Mouse (Mus musculus): ENCODE measurements at regions not wholly inside any gene's neighbourhood (a gene's known extent, or its start where the extent isn't known, plus 50 kb on each side); places are given as distances from the start of the nearest gene placed in this dataset.

DNA sequence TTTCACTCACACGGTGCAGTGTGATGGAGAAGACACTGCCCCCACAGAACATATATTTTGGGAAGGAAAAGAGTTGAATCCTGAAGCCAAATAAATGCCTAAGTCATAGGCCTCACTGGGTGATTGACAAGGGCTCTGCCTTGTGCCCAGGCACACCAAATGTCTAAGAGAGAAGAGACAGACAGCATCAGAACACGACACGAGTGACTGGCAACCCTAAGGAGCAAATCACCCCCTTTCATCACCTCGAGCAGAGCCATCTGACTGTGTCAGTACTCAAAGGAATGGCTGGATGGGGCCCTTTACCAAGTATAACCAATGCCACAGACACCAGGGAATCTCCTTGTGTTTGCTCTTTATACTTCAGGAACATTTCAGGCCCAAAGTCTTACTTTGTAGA, 815.6 kb downstream of the Car8 start:
- no peak for DNase-seq (ENCODE audit: low spot score in 2 of 2)

DNA sequence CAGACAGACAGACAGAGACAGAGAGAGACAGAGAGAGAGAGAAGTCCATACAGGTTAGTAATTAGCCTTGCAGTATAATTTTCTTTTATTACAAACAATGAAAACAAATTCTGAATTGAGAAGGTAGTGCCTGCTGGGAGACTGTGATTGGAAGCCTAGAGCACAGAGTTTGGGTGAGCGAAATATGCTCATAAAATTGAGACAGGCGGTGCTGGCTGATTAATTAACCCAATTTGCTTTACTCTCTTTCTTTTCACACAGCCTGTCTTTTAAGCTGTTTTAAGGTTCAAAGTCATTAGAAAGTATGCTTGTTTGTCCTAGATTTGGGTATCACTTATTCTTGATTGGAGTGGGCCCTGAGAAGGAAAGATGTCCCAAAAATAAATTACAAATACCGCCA, 816.1 kb downstream of the Car8 start:
- no peak for DNase-seq (ENCODE audit: low spot score in 2 of 2)

DNA sequence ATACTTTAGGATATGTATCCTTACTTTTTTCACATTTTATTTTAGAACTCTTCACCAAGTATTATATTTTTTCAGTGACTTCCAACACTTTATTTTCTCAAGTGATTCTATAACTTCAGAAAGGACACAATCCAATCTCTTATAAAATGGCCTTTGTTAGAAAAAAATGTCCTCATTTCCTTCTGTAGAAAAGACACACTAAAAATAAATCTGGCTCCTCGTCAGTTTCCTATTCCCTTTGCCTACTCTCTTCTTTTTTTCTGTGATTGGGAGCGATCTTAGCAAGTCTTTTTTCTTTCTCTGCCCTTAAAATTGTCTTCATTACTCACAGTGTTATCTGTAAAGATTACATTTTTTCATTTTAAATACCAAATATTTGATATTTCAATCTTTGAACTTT, 824.5 kb downstream of the Car8 start:
- no peak for DNase-seq (ENCODE audit: low spot score in 2 of 2)

DNA sequence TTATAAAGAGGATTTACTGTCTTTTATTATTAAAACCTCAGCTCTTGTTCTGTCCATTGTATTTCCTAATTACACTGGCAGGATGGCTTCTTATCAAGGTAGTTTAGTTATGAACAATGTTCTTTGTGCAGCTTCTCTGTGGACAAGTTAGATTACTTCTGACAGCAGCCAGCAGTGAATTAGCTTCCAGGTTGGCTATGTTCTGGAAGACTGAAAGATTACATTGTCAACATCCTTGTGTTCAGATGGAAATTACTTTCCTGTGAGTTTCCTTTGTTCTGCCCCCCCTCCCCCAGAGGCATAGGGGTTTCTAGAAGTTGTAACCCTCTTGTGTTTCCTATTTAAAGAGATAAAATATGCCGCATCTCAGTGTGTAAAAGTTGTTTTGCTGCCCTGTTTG, 846.1 kb downstream of the Car8 start:
- DNase-seq (ENCODE audit: low spot score in 2 of 2) = no peak

DNA sequence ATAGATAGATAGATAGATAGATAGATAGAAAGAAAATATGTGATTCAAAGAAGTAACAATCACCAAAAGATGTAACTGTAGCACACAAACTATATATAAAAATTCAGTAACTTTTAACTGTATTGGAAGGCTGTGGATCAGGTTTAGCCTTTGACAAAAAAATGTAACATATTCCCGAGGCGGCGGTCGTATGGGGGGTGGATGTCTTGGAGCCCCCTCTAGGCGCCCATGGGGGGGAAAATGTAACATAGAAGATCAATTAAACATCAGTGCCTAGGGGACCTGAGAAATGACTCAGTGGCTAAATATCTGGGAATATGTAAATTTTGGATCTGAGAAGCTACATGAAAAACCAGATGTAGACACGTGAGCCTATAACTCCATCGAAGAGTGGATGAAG, 847.2 kb downstream of the Car8 start:
- DNase-seq (ENCODE audit: low spot score in 2 of 2) = no peak

DNA sequence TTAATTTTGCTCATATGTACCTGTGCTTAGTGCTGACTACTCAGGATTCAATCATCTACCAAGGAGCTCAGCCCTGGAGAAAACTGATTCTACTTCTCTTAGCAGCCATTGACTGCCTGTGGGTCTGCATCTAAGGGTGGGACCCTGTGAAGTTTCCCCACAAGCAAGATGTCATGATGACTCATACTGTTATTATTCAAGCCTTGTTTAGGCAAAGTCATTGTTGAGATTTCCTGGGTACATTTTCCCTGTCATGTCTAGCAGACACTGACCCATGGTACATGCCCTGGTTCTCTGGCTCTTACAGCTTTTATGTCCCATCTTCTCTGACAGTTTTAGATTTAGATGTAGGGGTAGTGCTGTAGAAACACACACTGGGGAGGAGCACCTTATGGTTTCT, 853.8 kb downstream of the Car8 start:
- no peak for DNase-seq (ENCODE audit: low spot score in 2 of 2)

DNA sequence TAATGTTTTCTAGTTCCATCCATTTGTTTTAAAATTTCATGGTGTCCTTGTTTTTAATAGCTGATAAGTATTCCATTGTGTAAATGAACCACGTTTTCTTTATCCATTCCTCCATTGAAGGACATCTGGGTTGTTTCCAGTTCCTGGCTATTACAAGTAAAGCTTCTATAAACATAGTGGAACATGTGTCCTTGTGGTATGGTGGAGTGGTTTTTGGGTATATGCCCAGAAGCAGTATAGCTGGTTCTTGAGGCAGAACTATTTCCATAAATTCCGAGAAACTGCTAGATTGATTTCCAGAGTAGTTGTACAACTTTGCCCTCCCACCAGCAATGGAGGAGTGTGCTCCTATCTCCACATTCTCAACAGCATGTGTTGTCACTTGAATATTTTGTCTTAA, 858.8 kb downstream of the Car8 start:
- no peak for DNase-seq (ENCODE audit: low spot score in 2 of 2)

DNA sequence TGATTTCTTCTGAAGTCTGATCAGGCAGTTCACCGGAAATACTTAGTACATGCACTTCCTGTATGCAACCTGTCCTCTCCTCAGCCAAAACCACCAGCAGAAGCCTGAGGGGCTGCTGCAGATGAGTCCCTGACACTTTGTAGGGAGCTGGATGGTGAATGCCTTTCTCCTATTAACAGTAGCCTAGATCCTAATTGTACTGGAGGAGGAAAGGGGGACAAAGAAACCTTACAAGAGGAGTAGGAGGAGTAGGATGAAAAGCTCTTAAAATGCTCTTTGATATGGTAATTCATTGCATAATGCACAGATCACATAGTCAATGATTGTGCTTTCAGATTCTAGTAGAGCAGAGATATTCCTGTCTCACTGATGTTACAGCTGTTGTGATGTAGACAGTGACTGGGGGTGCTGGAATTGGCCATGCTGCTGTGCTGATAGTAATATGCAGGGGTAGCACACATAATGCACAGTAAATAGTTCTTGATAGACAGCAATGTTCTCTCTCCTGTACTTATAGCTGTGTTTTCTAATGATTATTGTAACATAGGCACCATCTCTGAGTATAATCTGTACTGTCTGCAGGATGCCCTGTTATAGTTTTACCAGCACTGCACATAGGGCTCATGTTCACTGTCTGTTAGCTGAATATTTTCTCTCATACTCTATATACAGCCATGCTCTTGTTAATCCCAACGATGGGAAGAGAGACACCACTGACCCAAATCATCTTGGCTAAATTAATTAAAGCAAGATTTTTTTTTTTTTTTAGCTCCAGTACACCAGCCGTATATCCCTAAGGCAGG, 874.4 kb downstream of the Car8 start:
- DNase-seq (ENCODE audit: low spot score in 2 of 2) = no peak

DNA sequence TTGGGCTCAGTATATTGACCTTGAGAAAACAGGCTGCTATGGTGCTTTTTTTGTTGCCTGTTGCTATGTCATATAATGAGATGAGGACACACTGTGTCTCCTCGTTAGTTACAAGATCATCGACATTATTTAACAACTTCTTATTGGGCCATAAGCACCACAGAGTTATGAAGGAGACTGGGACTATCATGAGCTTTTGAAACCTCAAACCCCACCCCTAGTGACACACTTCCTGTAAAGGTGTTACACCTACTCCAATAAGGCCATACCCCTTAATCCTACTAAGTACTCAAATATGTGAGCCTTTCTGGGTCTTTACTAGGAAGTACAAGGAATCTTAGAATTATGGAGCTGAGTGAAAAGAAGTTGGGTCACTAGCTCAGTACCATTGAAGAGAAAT, 875.3 kb downstream of the Car8 start:
- DNase-seq (ENCODE audit: low spot score in 2 of 2) = no peak

DNA sequence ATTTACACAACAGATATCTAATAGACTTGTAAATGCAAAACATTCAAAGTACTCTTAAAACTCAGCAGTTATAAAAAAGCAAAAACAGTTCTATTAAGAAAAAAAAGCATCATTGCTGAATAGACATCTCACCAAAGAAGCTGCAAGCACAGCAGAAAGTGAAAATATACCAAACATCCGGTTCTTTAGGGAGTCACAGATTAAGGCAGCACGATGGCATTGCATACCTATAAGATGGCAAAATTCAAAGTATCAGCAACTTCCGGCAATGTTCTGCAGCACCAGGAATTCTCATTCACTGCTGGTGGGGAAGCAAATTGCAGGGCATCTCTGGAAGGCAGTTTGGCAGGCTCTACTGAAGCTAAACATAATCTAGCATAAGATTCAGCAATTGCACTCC, 882.6 kb downstream of the Car8 start:
- DNase-seq (ENCODE audit: low spot score in 2 of 2) = no peak

DNA sequence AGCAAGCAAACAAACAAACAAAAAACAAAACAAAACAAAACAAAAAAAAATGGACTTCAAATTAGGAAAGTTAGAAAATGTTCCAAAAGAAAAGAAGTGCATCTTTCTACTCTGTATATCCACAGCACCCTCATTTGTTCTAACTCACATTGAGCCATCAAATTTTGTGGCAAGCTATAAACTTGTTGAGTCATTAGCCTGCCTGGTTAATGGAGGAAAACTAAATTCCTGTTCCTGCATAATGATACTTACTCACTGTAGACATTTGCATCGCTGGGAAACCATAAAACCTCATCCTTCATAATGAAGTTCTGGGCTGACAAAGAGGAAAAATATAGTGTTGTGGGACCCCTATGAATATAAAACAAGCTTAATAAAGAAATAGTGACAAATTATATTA, 891.5 kb downstream of the Car8 start:
- no peak for DNase-seq (ENCODE audit: low spot score in 2 of 2)

DNA sequence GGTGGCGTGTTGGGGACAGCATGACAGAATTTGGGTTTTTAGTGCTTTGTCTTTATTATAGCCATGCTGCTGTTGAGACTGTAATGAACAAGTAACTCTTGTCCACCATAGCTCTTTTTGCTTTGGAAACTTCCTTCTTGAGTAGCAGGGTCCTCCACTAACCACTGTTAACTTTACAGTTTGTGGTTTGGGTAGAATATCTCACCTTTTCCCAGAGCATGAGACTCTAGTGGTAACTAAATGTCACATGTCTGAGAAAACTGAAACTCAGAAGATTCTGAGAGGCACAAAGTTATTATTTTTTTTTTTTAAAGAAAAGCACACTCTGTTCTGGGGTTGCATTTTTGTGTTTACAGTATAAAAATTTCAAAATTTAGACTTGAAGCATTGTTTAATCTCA, 897.7 kb downstream of the Car8 start:
- DNase-seq (ENCODE audit: low spot score in 2 of 2) = no peak

DNA sequence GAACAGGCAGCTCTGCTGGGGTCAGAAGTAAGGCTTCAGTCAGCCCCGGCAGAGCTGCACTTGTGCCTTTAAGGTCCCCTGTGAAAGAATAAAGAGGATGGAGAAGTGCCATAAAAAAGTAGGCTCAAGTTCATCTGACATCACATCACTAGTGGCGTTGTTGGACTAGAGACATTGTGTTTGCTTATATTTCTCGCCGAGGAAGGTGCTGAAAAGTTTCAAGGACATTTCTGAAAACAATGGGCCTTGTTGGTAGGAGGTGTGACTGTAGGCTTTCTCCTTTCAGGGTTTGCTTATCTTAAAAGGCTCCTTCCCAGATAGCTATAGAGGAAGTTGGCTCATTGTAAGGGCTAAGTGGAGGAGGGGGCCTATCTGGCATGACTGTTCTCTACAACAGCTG, 924.6 kb downstream of the Car8 start:
- DNase-seq (ENCODE audit: low spot score in 2 of 2) = no peak

DNA sequence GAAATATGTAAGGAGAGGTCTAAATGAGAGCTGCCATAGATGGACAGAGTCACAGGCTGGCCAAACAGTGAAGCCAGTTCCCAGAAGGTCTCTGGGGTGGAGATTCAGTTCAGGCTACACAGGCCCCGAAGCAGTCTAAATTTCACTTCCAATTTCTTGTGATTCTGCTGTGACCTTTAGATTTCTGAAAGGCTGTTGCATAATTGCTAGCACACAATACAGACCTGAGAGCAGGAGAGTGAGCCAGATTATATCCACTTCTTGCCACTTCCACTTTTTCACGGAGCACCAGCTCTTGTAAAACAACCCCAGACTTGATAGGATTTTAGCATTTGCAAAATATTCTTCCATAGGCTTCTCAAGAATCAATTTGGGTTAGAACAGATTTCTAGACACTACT, 925.6 kb downstream of the Car8 start:
- DNase-seq (ENCODE audit: low spot score in 2 of 2) = peak in 1 of 2 experiments; percentile 3

DNA sequence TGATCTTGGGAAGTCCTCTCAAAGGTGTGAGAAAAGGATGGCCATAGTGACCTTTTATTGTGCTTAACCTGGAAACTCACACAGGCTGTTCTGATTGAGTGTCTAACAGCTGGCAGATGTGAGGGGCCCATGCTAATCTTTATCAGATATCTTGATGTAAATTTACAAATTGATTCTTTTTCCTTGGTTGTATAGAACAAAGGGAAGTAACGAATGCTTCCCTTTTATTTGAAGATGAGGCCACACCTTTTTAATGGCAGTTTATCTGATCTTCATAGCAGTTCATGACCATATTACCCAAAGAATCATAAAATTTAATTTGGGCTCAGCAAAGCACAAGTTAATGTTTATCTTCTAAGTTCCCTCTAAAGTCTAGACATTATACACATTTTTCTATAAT, 926.7 kb downstream of the Car8 start:
- no peak for DNase-seq (ENCODE audit: low spot score in 2 of 2)

DNA sequence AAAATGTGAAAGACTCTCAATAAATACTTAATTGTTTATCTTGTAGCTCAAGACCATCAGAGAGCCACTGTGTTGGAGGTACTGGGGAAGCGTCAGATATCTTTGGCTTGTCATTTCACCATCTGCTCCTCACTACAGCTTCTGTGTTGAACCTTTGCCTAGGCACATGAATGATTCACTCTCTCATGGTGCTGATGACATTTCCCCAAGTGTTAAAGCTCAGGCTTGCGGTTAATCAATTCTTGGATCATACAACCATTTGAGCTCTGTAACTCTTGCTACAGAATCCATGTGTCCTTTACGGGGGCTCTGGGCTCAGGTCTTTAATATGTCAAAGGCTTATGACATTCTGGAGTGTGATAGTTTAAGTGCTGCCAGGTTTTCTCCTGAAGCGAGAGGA, 969.8 kb downstream of the Car8 start:
- no peak for DNase-seq (ENCODE audit: low spot score in 2 of 2)

DNA sequence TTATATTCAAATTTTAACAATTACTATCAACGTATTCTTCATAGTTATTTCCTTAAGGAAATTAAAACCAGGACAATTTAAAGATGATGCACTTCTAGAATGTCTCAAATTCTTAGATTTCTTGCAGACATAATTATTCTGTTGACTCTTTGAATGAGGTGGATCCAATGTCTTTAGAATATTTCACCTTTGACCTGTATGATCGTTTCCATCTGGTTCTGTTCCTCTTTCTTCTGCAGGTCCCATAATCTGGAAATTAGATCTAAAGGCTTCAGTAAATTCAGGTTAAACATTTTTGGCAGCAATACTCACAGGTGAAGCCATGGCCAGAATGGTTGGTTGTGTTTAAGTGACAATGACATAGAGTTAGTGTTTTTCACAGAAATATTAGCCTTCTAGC, 982.4 kb downstream of the Car8 start:
- DNase-seq (ENCODE audit: low spot score in 2 of 2) = no peak

DNA sequence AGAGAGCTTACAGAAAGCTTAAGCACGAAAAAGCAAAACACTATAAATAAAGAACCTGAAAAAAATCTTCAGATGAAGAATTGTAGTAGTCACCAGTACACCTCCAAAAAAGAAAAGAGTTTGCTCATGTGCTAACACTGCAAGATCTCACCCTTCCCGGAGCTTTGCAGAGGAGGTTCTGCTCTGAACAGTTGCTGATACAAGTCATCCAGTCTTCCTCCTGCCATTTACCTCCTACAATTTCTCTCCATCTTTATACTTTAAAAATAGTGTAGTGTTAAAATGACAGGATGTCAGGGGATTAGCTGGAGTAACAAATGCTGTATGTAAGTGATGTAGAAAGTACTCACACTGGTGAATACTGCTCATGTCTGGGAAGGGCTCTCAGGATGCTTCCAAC, 985.2 kb downstream of the Car8 start:
- no peak for DNase-seq (ENCODE audit: low spot score in 2 of 2)

DNA sequence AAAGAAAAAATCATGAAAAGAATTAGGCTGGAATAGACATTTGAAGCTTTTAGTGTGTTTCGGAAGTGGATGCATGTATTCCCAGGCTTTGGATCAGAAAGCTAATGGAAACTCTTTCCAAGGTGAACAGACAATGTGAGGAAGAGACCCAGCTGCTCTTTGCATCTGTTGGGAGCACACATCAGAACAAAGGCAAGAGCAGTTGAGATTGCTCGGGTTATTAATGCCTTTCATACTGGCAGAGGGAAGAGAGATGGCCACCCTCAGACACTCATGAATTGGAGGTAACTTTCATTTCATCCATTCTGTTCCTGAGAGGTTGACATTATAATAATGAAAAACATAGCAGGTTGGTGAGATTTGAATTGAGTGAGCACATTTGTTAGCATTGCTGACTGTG, 987.2 kb downstream of the Car8 start:
- no peak for DNase-seq (ENCODE audit: low spot score in 2 of 2)

DNA sequence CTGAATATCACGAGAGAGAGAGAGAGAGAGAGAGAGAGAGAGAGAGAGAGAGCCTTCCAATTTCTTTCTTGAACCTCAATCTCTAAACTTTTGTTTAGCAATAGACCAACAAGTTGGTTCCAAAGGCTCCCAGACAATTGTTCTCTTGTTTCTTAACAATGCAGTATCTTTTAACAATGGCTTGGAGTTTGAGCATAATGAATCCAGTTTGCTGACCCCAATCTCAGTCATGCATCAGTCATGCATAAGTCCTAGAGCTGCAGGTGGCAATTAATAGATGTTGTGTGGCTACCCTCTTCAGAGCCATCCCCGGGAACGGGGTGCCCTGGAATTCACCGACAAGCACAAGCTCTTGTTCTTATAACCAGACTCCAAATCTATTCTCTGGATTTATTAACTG, 991.0 kb downstream of the Car8 start:
- DNase-seq (ENCODE audit: low spot score in 2 of 2) = no peak

DNA sequence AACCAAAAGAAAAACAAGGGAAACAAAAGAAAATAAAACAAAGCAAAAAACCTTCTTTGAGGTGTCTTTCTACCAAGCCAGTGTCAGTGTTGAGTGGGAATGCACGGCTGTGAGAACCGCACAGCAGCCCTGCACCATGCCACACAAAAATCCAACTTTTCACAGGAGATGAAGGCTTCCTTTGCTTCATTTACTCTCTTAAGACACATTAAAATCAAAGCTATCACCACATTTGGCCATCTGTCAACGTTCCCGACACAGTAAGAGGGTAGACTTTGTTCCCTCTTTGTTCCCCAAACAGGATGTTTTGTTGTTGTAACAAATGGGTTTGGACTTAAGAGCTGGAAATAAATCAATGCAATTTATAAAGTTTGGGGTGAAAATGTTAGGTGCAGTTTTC, 991.6 kb downstream of the Car8 start:
- DNase-seq (ENCODE audit: low spot score in 2 of 2) = no peak

DNA sequence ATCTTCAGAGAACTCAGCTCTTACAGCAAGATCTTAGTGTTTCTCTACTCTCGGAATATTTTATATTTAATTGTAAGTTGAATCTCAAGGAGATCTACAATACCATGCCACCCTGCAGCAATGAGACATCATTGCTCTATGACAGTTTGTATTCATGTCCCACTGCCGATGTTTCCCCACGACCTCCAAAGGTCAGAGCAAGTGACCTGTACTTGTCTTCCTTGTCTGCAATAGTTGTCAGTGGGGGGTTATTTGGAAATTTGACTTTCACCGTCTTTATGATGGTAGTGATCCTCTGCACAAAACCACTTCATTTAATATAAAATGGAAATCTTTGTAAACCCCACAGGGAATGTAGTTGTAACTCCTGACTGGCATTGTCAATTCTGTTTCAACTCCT, 992.0 kb downstream of the Car8 start:
- no peak for DNase-seq (ENCODE audit: low spot score in 2 of 2)

DNA sequence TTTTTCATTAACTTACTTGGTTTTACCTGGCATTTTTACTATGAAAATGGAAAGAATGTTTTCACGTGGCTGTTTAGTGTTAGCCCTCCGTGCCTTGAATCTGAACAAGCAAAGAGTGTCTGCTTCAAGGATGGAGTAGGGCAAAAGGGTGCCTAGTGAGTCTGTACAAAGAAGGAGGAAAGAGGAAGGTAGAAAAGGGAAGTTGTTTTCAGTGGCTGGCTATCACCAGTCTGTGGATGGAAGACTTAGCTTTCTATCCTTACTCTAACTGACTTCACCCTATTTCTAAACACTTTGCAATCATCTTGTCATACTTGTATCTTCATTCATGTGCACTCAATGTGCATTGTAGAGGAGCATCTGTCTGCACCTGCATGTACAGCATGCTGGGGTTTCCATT, 993.2 kb downstream of the Car8 start:
- no peak for DNase-seq (ENCODE audit: low spot score in 2 of 2)

DNA sequence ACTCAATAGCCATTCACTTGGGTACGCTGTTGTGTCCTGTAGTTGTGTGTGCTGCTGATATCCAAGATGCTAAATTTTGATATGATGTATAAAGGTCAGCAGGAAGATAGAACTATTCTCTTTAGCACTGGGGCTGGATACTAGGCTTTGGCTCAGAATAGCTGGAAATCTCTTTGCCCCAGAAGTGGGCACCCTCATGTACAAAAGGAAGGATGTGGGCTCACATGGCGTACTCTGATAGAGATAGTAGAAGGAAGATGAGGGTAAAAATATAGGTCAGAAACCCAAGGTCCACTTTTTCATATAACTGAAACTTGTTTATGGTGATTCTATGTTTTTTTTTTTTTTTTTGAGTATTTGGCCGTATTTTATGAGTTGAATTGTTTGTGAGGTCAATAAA, 1001.0 kb downstream of the Car8 start:
- DNase-seq (ENCODE audit: low spot score in 2 of 2) = no peak

Data from heart, adult 9 months (tissue).